Mouse (Mus musculus) adipocyte (in vitro differentiated cells): ENCODE data around the gene Mmp24.
"Not testable (repeated sequence)": the region's sequence is repeated elsewhere in the genome, so short reads cannot be mapped to it uniquely, and the experiment has no call there.

ENCODE experiments used
- DNase-seq: peaks from one replicate; pipeline ENCODE4 v3.0.0-alpha.2; 2016; ENCODE audit warnings: low spot score

Mmp24 gene

DNA sequence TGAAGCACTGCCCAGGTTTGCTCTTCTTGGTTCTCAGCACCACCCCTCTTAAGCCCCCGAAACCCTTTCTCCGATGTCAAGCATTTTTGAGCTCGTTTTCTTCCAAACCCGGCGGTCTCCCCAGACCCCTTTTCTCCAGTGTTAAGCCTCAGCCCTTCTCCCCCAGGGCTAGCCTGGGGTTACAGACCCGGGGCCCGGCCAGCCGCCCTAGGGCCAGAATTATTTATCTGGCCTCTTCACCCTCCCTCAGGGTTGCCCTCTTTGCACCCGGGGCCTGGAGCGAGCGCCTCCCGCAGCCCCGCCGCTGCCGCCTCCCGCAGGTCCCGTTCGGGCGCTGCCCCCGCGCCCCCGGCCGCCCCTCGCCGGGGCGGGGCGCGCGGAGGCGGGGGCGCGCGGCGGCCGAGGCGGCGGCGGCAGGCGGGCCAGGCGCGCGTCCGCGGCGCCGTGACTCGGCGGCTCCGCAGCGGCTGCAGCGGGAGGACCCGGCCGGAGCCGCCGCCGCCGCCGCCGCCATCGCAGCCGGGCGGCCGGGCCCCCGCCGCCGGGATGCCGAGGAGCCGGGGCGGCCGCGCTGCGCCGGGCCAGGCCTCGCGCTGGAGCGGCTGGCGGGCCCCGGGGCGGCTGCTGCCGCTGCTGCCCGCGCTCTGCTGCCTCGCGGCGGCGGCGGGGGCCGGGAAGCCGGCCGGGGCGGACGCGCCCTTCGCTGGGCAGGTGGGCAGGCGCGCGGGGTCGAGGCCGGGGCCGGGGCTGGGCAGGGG is at the start of gene Mmp24:
TSS of gene Mmp24 (plus strand) at position 416 of the 758 bp plus-strand sequence.
- no peak for DNase-seq

- DNase-seq: no peak
These were observed 48.8 kb upstream of the Mmp24 start for GRCm38 (mm10) chr2:155726302-155726701.

DNA sequence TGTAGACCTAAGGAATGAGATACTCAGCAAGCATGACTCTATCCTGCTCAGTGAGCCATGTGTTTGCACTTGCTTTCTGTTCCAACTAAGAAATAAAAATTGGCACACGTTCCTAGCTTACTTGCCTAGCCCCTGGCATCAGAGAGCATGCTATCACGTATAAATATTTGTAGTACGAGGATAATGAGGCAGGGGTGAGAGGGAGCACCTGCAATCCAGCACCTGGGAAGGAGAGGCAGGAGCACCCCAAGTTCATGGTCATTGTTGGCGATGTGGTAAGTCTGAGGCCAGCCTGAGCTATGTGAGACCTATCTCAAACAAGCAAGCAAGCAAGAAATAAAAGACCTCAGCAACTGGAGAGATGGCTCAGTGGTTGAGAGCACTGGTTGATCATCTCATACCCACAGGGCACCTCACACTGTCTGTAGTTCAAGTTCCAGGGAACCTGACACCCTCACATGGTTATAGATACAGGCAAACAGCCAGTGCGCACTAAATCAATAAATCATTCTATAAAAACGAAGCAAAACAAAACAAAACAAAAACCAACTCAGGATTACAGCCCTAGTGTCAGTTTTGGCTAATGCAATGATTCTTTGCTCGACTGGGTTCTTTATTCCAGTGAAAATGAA is 47.3 kb upstream of the Mmp24 start:
- DNase-seq: no peak

- no peak for DNase-seq
These were observed 46.4 kb upstream of the Mmp24 start for GRCm38 (mm10) chr2:155728742-155729141.

- DNase-seq: peak; percentile 93
These were observed 45.9 kb upstream of the Mmp24 start, which contains the start of gene Edem2 for GRCm38 (mm10) chr2:155729158-155729645. Gene Edem2, minus strand, starts transcription at chr2:155729475.

- DNase-seq: peak; percentile 20
These were observed 40.1 kb upstream of the Mmp24 start for GRCm38 (mm10) chr2:155735080-155735479.

DNA sequence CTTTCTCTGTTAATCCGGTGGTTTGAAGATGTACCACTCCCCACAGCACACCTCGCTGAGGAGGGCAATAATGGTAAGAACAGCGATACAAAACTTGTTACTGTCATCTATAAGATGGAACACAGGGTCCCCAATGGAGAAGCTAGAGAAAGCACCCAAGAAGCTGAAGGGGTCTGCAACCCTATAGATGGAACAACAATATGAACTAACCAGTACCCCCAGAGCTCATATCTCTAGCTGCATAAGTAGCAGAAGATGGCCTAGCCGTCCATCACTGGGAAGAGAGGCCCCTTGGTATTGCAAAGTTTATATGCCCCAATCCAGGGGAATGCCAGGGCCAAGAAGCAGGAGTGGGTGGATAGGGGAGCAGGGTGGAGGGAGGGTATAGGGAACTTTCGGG is 39.4 kb upstream of the Mmp24 start, which contains the start of gene Gm17581:
TSS of gene Gm17581 (minus strand) at position 101 of the 400 bp plus-strand sequence.
- DNase-seq: not testable (repeated sequence)

DNA sequence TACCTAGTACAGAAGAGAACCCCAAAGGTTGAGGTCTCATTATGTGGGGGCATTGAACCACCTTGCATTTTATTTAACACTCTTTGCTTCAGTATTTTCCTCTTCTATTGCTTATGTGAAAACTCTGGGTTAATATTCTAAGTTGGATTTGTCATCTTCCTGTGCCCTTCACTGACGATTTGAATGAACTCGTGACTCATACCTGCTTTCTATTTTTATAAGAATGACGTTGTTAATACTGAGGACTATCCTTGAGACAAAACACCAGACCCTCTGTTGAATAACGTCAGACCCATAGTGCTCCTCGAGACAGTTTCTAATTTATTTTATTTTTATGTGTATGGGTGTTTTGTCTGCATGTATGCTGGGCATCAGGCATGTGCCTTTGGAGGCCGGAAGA is 38.2 kb upstream of the Mmp24 start:
- DNase-seq: no peak

- DNase-seq: no peak
These were observed 37.3 kb upstream of the Mmp24 start for GRCm38 (mm10) chr2:155737803-155738202.

DNA sequence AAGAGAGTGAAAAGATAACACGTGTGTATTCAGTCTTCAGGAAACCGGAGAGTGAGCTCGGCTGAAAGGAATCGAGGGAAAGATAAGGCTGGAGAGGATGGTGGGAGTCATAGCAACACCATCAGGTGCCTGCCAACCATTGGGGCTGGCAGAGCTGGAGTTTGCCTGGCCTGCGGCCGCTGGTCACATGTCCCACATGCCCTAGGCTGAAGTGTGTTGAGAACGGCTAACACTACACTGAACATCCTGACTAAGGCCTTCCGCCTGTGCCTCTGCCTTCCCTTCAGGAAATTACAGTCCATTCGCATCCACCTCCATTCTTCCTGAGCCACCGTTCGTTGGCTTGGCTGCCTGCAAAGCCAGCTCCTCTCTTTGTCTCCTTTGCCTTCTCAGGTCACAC is 32.9 kb upstream of the Mmp24 start:
- DNase-seq: no peak

- peak; percentile 46 for DNase-seq
These were observed 32.2 kb upstream of the Mmp24 start for GRCm38 (mm10) chr2:155742931-155743337.

GRCm38 (mm10) chr2:155743351-155743750 is 31.8 kb upstream of the Mmp24 start:
- no peak for DNase-seq

GRCm38 (mm10) chr2:155745487-155745886 is 29.7 kb upstream of the Mmp24 start:
- no peak for DNase-seq

GRCm38 (mm10) chr2:155749394-155749793 is 25.7 kb upstream of the Mmp24 start:
- no peak for DNase-seq

GRCm38 (mm10) chr2:155751014-155751786 is 23.9 kb upstream of the Mmp24 start, which contains the start of gene Procr:
Gene Procr, plus strand, starts transcription at chr2:155751117.
- DNase-seq: no peak

DNA sequence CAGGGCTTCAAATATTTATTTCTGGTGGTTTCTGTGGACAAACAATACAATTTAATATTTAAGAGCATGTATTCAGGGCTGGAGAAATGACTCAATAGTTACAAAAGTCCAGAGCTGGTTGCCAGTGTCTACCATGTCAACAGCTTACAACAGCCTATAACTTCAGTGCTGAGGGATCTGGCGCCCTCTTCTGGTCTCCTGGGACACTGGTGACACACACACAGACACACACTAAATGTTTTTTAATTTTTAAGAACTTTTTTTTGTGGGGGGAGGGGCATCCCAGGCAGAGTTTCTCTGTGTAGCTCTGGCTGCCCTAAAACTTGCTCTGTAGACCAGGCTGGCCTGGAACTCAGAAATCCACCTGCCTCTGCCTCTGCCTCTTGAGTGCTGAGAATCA is 19.4 kb upstream of the Mmp24 start:
- DNase-seq: peak; percentile 81

GRCm38 (mm10) chr2:155756855-155757566 is 18.1 kb upstream of the Mmp24 start:
- no peak for DNase-seq

- DNase-seq: peak; percentile 84
These were observed 10.3 kb upstream of the Mmp24 start for GRCm38 (mm10) chr2:155764679-155765418.

GRCm38 (mm10) chr2:155773664-155774063 is 1.5 kb upstream of the Mmp24 start:
- DNase-seq: no peak

DNA sequence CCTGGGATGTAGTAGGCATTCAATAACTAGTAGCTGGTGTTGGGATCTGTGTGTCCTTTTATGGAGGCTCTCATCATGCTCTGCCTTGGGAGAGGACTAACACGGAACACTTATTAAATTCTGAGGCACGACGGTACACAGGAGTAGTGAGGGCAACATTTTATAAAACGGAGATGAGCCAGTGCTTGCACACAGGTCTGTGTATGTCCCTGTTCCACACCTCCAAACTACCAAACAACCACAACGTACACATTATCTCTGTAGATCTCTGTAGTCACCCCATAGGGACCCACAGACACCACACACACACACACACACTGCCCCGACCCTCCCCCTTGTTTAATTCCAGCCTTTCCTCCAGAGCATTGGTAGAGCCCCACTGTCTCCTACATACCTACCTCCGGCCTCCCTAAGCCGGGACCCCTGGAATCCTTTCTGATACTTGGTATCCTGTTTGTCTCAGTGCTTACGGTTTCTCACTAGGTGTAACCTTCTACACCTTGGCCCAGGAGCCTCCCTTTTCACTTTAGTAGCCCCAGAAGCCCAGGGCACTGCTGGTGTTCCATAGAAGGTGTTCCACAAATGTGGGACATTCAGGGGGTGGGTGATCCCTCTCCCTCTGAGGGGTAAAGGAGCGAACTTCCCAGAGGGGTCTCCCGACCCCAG is 748 bp upstream of the Mmp24 start:
- DNase-seq: no peak
